Mouse (Mus musculus) activated CD4-positive, CD25-positive, alpha-beta regulatory T cell (primary cell): ENCODE measurements around the gene Foxi2. TPM values are rescaled to one million over a fixed set of nuclear protein-coding genes. Genes with fewer than 3 reads are reported as not detected.

Experiments used
- polyA plus RNA-seq, 2 experiments: library from polyadenylated mRNA; unstranded; fragments of 100-300 nt; shearing (Covaris generic); gene quantifications; one replicate each; pipeline ENCODE4 v1.2.1; 2017

Foxi2 gene
- polyA plus RNA-seq = under 1 TPM in 1 of 2 experiments, not detected in 1; 0.34 TPM

GRCm38 (mm10) chr7:135410237-135410965 is at the start of gene Foxi2:
Gene Foxi2, plus strand, starts transcription at chr7:135410308.

Other genes starting within 250 kb of the Foxi2 start
- under 1 TPM in 1 of 2 experiments, not detected in 1; 0.39 TPM for gene Nps, start 151.6 kb upstream of the Foxi2 start, polyA plus RNA-seq
- not detected for gene Clrn3, start 118.3 kb downstream of the Foxi2 start, polyA plus RNA-seq
- 10 to 100 TPM; 21.5 to 28.0 TPM for gene Ptpre, start 127.2 kb downstream of the Foxi2 start, polyA plus RNA-seq